ENCODE assay signal across 7 mouse cellular contexts in the genomic region with DNA sequence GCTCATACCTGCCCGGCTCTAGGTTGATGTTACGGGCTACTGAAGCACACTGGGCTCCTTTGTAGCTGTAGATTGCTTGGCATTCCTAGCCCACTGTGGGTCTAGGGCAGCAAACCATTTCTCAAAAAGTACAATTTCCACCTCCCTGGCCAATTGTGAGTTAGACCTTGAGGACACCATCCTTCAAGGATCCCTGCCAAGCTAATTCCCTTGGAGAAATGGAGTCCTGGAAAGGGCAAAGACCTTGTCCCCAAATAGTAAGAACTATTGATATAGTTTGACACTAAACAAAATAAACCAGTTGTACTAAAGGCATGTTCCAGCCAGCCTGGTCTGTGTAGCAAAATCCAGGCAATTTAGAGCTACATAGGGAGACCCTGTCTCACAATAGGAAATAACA. TPM values are rescaled to one million over a fixed set of nuclear protein-coding genes. Genes with fewer than 3 reads are reported as not detected.
DNase-seq lines count a peak whose midpoint lies in the region; ATAC-seq and TF ChIP-seq lines count a peak whose summit lies in the region.

No protein-coding gene starts in this region.

- WGBS in lung, embryonic 15.5 days = 41% methylated on average over 2 of the region's 2 CpGs
- WGBS in forebrain, embryonic 13.5 days = 79% methylated on average over 2 of the region's 2 CpGs
- WGBS in limb, embryonic 14.5 days = 25% methylated on average over 2 of the region's 2 CpGs
- 35% methylated on average over 2 of the region's 2 CpGs for WGBS in stomach, embryonic 14.5 days

- H3K36me3 ChIP-seq in lung, embryonic 15.5 days = no peaks in the 10 kb centered on the region
- no peaks in the 10 kb centered on the region for H3K36me3 ChIP-seq in forebrain, embryonic 13.5 days (ENCODE audit: poor library complexity, severe bottlenecking)
- peaks cover 11% of the 10 kb centered on the region; the same call in 1 of the 2 replicates for H3K36me3 ChIP-seq in limb, embryonic 14.5 days (ENCODE audit: control insufficient read depth, insufficient read depth, low read length)
- no peaks in the 10 kb centered on the region for H3K36me3 ChIP-seq in stomach, embryonic 14.5 days (ENCODE audit: control insufficient read depth, insufficient read depth, low read length)

- no peaks in the 10 kb centered on the region for H3K27me3 ChIP-seq in lung, embryonic 15.5 days
- H3K27me3 ChIP-seq in forebrain, embryonic 13.5 days = peaks cover 15% of the 10 kb centered on the region
- no peaks in the 10 kb centered on the region for H3K27me3 ChIP-seq in limb, embryonic 14.5 days (ENCODE audit: control insufficient read depth, insufficient read depth, low read length)
- no peaks in the 10 kb centered on the region for H3K27me3 ChIP-seq in stomach, embryonic 14.5 days (ENCODE audit: control insufficient read depth, insufficient read depth, low read length)

- H3K9ac ChIP-seq in lung, embryonic 15.5 days = peak overlapping the region; percentile 72
- H3K9ac ChIP-seq in forebrain, embryonic 13.5 days = peak overlapping the region; percentile 70; the same call in 1 of the 2 replicates
- peak overlapping the region; percentile 92 for H3K9ac ChIP-seq in limb, embryonic 14.5 days (ENCODE audit: low read depth, low read length, severe bottlenecking)
- peak overlapping the region; percentile 90 for H3K9ac ChIP-seq in stomach, embryonic 14.5 days (replicated peaks; ENCODE audit: low read depth, low read length)

- no peak for TF ChIP-seq POLR2A in limb, embryonic 14.5 days (IDR thresholded peaks at IDR 0.05; ENCODE audit: borderline replicate concordance, extremely low read depth, insufficient read depth, insufficient read length)

- no peak for ATAC-seq in lung, embryonic 15.5 days (ENCODE audit: borderline replicate concordance, extremely low read depth, low FRiP score, low TSS enrichment)
- no peak for ATAC-seq in forebrain, embryonic 13.5 days
- ATAC-seq in limb, embryonic 14.5 days (ENCODE audit: low FRiP score, low read depth) = no peak
- no peak for ATAC-seq in stomach, embryonic 14.5 days (ENCODE audit: insufficient number of reproducible peaks, insufficient read depth, low FRiP score, low read depth)

- peaks cover 65% of the 10 kb centered on the region for H3K4me1 ChIP-seq in lung, embryonic 15.5 days
- peaks cover 67% of the 10 kb centered on the region for H3K4me1 ChIP-seq in forebrain, embryonic 13.5 days
- H3K4me1 ChIP-seq in limb, embryonic 14.5 days (ENCODE audit: control insufficient read depth, insufficient read depth, low read length) = peaks cover 41% of the 10 kb centered on the region
- peaks cover 56% of the 10 kb centered on the region for H3K4me1 ChIP-seq in stomach, embryonic 14.5 days (ENCODE audit: control insufficient read depth, insufficient read depth, low read length)

- peak overlapping the region; percentile 56 for H3K4me3 ChIP-seq in lung, embryonic 15.5 days
- 0 out of 2 replicates have a peak overlapping the region, but pooled peaks have one; percentile 6 for H3K4me3 ChIP-seq in forebrain, embryonic 13.5 days
- peak overlapping the region; percentile 88 for H3K4me3 ChIP-seq in limb, embryonic 14.5 days (replicated peaks; ENCODE audit: low read length)
- peak overlapping the region; percentile 82 for H3K4me3 ChIP-seq in stomach, embryonic 14.5 days (ENCODE audit: low read depth, low read length)

- DNase-seq in lung, postnatal 10 days = no peak
- no peak for DNase-seq in limb, embryonic 14.5 days (ENCODE audit: low spot score)
- DNase-seq in ovary, postnatal 14 days (ENCODE audit: low spot score) = no peak
- no peak for DNase-seq in frontal cortex, postnatal 10 days (ENCODE audit: low spot score in 2 of 2)

- H3K9me3 ChIP-seq in lung, embryonic 15.5 days = no peaks in the 10 kb centered on the region
- H3K9me3 ChIP-seq in forebrain, embryonic 13.5 days (replicated peaks) = no peaks in the 10 kb centered on the region
- H3K9me3 ChIP-seq in limb, embryonic 14.5 days (ENCODE audit: control insufficient read depth, low read length) = no peaks in the 10 kb centered on the region
- no peaks in the 10 kb centered on the region for H3K9me3 ChIP-seq in stomach, embryonic 14.5 days (ENCODE audit: control insufficient read depth, low read depth, low read length)

- peak overlapping the region; percentile 80 for H3K4me2 ChIP-seq in lung, embryonic 15.5 days
- H3K4me2 ChIP-seq in forebrain, embryonic 13.5 days = peak overlapping the region; percentile 92
- peak overlapping the region; percentile 91 for H3K4me2 ChIP-seq in limb, embryonic 14.5 days (replicated peaks; ENCODE audit: low read depth, low read length, severe bottlenecking)
- H3K4me2 ChIP-seq in stomach, embryonic 14.5 days (replicated peaks; ENCODE audit: low read depth, low read length) = peak overlapping the region; percentile 79

- peak overlapping the region; percentile 96 for H3K27ac ChIP-seq in lung, embryonic 15.5 days
- peak overlapping the region; percentile 22; the same call in 1 of the 2 replicates for H3K27ac ChIP-seq in forebrain, embryonic 13.5 days
- peak overlapping the region; percentile 93 for H3K27ac ChIP-seq in limb, embryonic 14.5 days (replicated peaks; ENCODE audit: low read depth, low read length)
- peak overlapping the region; percentile 97 for H3K27ac ChIP-seq in stomach, embryonic 14.5 days (ENCODE audit: low read length)

RNA-seq across cellular contexts. Expression of a gene that starts 2.3 kb away (rescaled TPM):
- polyA plus RNA-seq in lung, embryonic 15.5 days (2015; fragmentation: Nextera tagmentation; extraction: Ambion mirVana) = 134 and 143 TPM in 2 replicates
- 25.8 and 26.1 TPM in 2 replicates for polyA plus RNA-seq in forebrain, embryonic 13.5 days (2015; fragmentation: Nextera tagmentation; extraction: Ambion mirVana)
- polyA plus RNA-seq in limb, embryonic 14.5 days (2012; rRNA removed) = 444 and 565 TPM in 2 replicates
- polyA plus RNA-seq in limb, embryonic 14.5 days (2014; fragmentation: Nextera tagmentation; extraction: Ambion mirVana) = 184 and 198 TPM in 2 replicates
- polyA plus RNA-seq in stomach, embryonic 14.5 days (2014; fragmentation: Nextera tagmentation; extraction: Ambion mirVana) = 147 and 150 TPM in 2 replicates

RNA-seq across cellular contexts. Expression of a gene that starts 15.6 kb away (rescaled TPM):
- 74.8 and 81.0 TPM in 2 replicates for polyA plus RNA-seq in lung, embryonic 15.5 days (2015; fragmentation: Nextera tagmentation; extraction: Ambion mirVana)
- polyA plus RNA-seq in forebrain, embryonic 13.5 days (2015; fragmentation: Nextera tagmentation; extraction: Ambion mirVana) = 4.4 and 4.8 TPM in 2 replicates
- 21.7 and 23.7 TPM in 2 replicates for polyA plus RNA-seq in limb, embryonic 14.5 days (2012; rRNA removed)
- 33.6 and 34.7 TPM in 2 replicates for polyA plus RNA-seq in limb, embryonic 14.5 days (2014; fragmentation: Nextera tagmentation; extraction: Ambion mirVana)
- polyA plus RNA-seq in stomach, embryonic 14.5 days (2014; fragmentation: Nextera tagmentation; extraction: Ambion mirVana) = 18.4 and 21.7 TPM in 2 replicates

RNA-seq across cellular contexts. Expression of a gene that starts 51.5 kb away (rescaled TPM):
- polyA plus RNA-seq in lung, embryonic 15.5 days (2015; fragmentation: Nextera tagmentation; extraction: Ambion mirVana) = 27.1 and 28.5 TPM in 2 replicates
- 40.0 and 42.2 TPM in 2 replicates for polyA plus RNA-seq in forebrain, embryonic 13.5 days (2015; fragmentation: Nextera tagmentation; extraction: Ambion mirVana)
- polyA plus RNA-seq in limb, embryonic 14.5 days (2012; rRNA removed) = 11.8 and 18.6 TPM in 2 replicates
- 26.8 and 27.2 TPM in 2 replicates for polyA plus RNA-seq in limb, embryonic 14.5 days (2014; fragmentation: Nextera tagmentation; extraction: Ambion mirVana)
- 26.5 and 30.1 TPM in 2 replicates for polyA plus RNA-seq in stomach, embryonic 14.5 days (2014; fragmentation: Nextera tagmentation; extraction: Ambion mirVana)

Comparison
In these comparisons a context has a peak if more than half of its experiments do, and no peak if none do; other contexts are left out.
1. H3K27ac ChIP-seq: peak in every context shown above with its lines; median percentile 97 in stomach, embryonic 14.5 days; 96 in lung, embryonic 15.5 days; 93 in limb, embryonic 14.5 days; 22 in forebrain, embryonic 13.5 days.
2. H3K4me3 ChIP-seq: peak in every context shown above with its lines; median percentile 88 in limb, embryonic 14.5 days; 82 in stomach, embryonic 14.5 days; 56 in lung, embryonic 15.5 days; 6 in forebrain, embryonic 13.5 days.